Mouse (Mus musculus) stomach, postnatal 0 days (tissue): Measurements from ENCODE around the gene Abca2.

Experiments used
- CTCF ChIP-seq: IDR thresholded peaks from 2 replicates; pipeline ENCODE4 v1.5.1; 2016; ENCODE audit warnings: antibody characterized with exemption, low read depth, mild to moderate bottlenecking, moderate library complexity
- EP300 ChIP-seq: optimal IDR thresholded peaks from 2 replicates; pipeline ENCODE3; 2016; ENCODE audit warnings: antibody characterized with exemption

DNA sequence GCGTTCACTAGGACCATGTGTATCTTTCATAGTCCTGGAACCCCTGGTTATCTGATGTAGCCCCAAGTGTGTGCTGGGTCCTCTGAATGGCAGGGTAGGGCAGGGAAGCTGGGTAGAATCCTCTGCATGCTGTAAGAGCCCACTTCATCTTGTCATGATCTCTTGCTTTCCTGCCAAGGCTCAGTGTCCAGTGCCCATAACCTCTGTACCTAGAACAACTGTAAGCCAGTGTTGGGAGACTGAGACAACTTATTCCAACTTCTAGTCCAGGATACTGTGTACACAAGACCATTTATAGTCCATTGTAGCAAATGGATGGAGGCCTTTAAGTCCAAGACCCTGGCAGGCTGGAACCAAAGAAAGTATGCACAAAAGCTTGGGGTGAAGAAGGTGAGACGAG is 36.8 kb downstream of the Abca2 start:
- TF ChIP-seq EP300 (no peak), CTCF (no peak)
